Mouse (Mus musculus) cortical plate, adult 2 months (tissue): Measurements from ENCODE around the gene Clec18a.

Source experiments
- CTCF ChIP-seq: fragments of 200-500 bp; IDR thresholded peaks from 2 replicates; pipeline ENCODE4 v1.5.1; 2011; ENCODE audit warnings: mild to moderate bottlenecking, control low read depth, low read length; ENCODE audit not compliant: insufficient read depth; ENCODE audit errors: extremely low read depth
- POLR2A ChIP-seq: fragments of 200-500 bp; IDR thresholded peaks from 2 replicates; pipeline ENCODE4 v1.6.1; 2011; ENCODE audit warnings: mild to moderate bottlenecking, low read length, control low read depth; ENCODE audit not compliant: insufficient read depth; ENCODE audit errors: extremely low read depth

GRCm38 (mm10) chr8:111062072-111062757 is 30.0 kb downstream of the Clec18a start:
- TF ChIP-seq POLR2A (no peak), CTCF (no peak)
